9 mouse cellular contexts compared by ENCODE assay signal in the genomic region with DNA sequence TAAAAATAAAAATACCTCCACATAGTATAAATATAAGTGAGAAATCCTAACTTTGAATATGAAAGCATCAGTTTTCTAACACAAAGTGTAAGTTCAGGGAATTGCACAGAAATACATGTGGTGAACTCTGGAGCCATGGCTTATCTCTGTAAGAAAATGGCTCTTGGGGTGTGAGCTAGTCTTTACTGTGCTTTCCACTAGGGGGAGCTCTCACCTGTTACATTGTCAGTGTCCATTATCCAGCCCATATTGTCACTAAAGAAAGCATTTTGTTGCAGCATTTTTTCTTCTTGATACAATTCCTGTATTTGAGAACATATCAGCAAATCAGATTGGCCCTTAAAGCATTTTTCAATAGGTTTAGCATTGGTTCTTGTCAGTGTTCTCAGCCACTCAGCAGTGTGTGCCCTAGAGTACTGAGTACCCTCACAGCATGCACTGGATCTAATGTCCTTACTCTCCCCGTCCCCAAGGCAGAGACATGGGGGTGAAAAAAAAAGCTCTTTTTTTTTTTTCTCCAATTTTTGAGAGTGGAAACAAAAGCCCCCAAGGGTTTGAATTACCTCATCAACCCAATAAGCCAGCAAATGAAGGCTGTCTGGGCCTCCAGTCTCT. TPM values are rescaled to one million over a fixed set of nuclear protein-coding genes. Genes with fewer than 3 reads are reported as not detected.
DNase-seq lines count a peak whose midpoint lies in the region; ATAC-seq and TF ChIP-seq lines count a peak whose summit lies in the region.
"Had no signal": no experiment of that assay in that cellular context is flagged by ENCODE, and none has a peak within 500 bp of the region (broad histone marks: within the 10 kb centered on the region; RNA-seq: fewer than 3 reads in every experiment).

No protein-coding gene starts in this region.

- DNase-seq in cerebellum, adult 18-20 months, result peak; percentile 65 to 71
- DNase-seq in CD4-positive helper T cell, adult 2 months (ENCODE audit: low read depth, low spot score), result peak; percentile 67
- DNase-seq in cerebellum, adult 8-10 months, result peak; percentile 68
- peak; percentile 83 for DNase-seq in forelimb bud, embryonic 11.5 days (ENCODE audit: low read depth, low spot score)
- DNase-seq in kidney, postnatal 0 days (ENCODE audit: low spot score), result peak; percentile 94
- peak; percentile 31 for DNase-seq in right cerebral cortex, postnatal 14 days

- peak; percentile 93 for TF ChIP-seq CTCF in kidney, postnatal 0 days (IDR thresholded peaks at IDR 0.05; ENCODE audit: low read depth)

- whole genome bisulfite sequencing in kidney, postnatal 0 days, result 64% methylated on average over 1 of the region's 1 CpGs
- WGBS in lung, embryonic 16.5 days, result 57% methylated on average over 1 of the region's 1 CpGs

- no peaks in the 10 kb centered on the region for H3K27me3 ChIP-seq in kidney, postnatal 0 days (ENCODE audit: insufficient read depth, low read length)
- H3K27me3 ChIP-seq in lung, embryonic 16.5 days (ENCODE audit: control insufficient read depth, insufficient read depth, low read depth, low read length), result no peaks in the 10 kb centered on the region
- H3K27me3 ChIP-seq: limb, embryonic 12.5 days had no signal

- H3K9me3 ChIP-seq in kidney, postnatal 0 days (replicated peaks; ENCODE audit: low read length), result no peaks in the 10 kb centered on the region
- H3K9me3 ChIP-seq in lung, embryonic 16.5 days (ENCODE audit: control insufficient read depth, low read length), result no peaks in the 10 kb centered on the region
- H3K9me3 ChIP-seq: limb, embryonic 12.5 days had no signal

- H3K4me1 ChIP-seq in kidney, postnatal 0 days (replicated peaks; ENCODE audit: insufficient read depth, low read length), result no peaks in the 10 kb centered on the region
- peaks cover 31% of the 10 kb centered on the region for H3K4me1 ChIP-seq in lung, embryonic 16.5 days (replicated peaks; ENCODE audit: control insufficient read depth, insufficient read depth, low read length)

- H3K36me3 ChIP-seq in kidney, postnatal 0 days (ENCODE audit: insufficient read depth, low read length), result peaks cover 6% of the 10 kb centered on the region; the same call in 1 of the 2 replicates
- no peaks in the 10 kb centered on the region for H3K36me3 ChIP-seq in lung, embryonic 16.5 days (ENCODE audit: control insufficient read depth, insufficient read depth, low read length)

- no peak overlapping the region for H3K4me2 ChIP-seq in kidney, postnatal 0 days (ENCODE audit: low read length)
- H3K4me2 ChIP-seq in lung, embryonic 16.5 days (ENCODE audit: low read depth, low read length), result no peak overlapping the region
- H3K4me2 ChIP-seq: limb, embryonic 12.5 days had no signal

- no peak overlapping the region for H3K27ac ChIP-seq in kidney, postnatal 0 days
- 0 out of 2 replicates have a peak overlapping the region, but pooled peaks have one; percentile 26 for H3K27ac ChIP-seq in lung, embryonic 16.5 days (ENCODE audit: low read length)

- H3K9ac ChIP-seq in kidney, postnatal 0 days (ENCODE audit: low read depth, low read length), result no peak overlapping the region
- H3K9ac ChIP-seq in lung, embryonic 16.5 days (ENCODE audit: low read length), result no peak overlapping the region
- H3K9ac ChIP-seq: limb, embryonic 12.5 days had no signal

- no peak overlapping the region for H3K4me3 ChIP-seq in kidney, postnatal 0 days (replicated peaks; ENCODE audit: low read depth, low read length)
- no peak overlapping the region for H3K4me3 ChIP-seq in lung, embryonic 16.5 days (ENCODE audit: low read length)
- H3K4me3 ChIP-seq: limb, embryonic 12.5 days had no signal

- ATAC-seq in cerebellum, adult (ENCODE audit: insufficient number of reproducible peaks, low FRiP score, low TSS enrichment), result no peak
- ATAC-seq in kidney, postnatal 0 days (replicated peaks; ENCODE audit: low FRiP score, low read depth), result no peak; the same call in 1 of the 2 replicates
- ATAC-seq in lung, embryonic 16.5 days (ENCODE audit: low read depth), result peak; percentile 51; the same call in 1 of the 2 replicates

RNA-seq across cellular contexts. Expression of gene Cep63, which starts 6.7 kb away (rescaled TPM):
- 52.1 and 53.4 TPM in 2 replicates for polyA plus RNA-seq in kidney, postnatal 0 days (2015; fragmentation: Nextera tagmentation; extraction: Ambion mirVana)
- polyA plus RNA-seq in lung, embryonic 16.5 days (2015; fragmentation: Nextera tagmentation; extraction: Ambion mirVana), result 55.4 and 58.8 TPM in 2 replicates

RNA-seq across cellular contexts. Expression of gene Anapc13, which starts 6.9 kb away (rescaled TPM):
- polyA plus RNA-seq in kidney, postnatal 0 days (2015; fragmentation: Nextera tagmentation; extraction: Ambion mirVana), result 213 and 222 TPM in 2 replicates
- polyA plus RNA-seq in lung, embryonic 16.5 days (2015; fragmentation: Nextera tagmentation; extraction: Ambion mirVana), result 196 and 198 TPM in 2 replicates

Comparison
In these comparisons a context has a peak if more than half of its experiments do, and no peak if none do; other contexts are left out.
1. DNase-seq: peak in every context shown above with its lines; median percentile 94 in kidney, postnatal 0 days; 83 in forelimb bud, embryonic 11.5 days; 68 in cerebellum, adult 18-20 months; 68 in cerebellum, adult 8-10 months; 67 in CD4-positive helper T cell, adult 2 months; 31 in right cerebral cortex, postnatal 14 days.